Mouse (Mus musculus) megakaryocyte, adult 5-6 weeks (primary cell): ENCODE measurements at regions not wholly inside any gene's neighbourhood (a gene's known extent, or its start where the extent isn't known, plus 50 kb on each side); places are given as distances from the start of the nearest gene placed in this dataset.

Experiments used
- ATAC-seq: 2 replicates; pipeline ENCODE4 v1.8.0; 2016; ENCODE audit warnings: mild to moderate bottlenecking, inconsistent platforms; ENCODE audit not compliant: poor library complexity, severe bottlenecking

DNA sequence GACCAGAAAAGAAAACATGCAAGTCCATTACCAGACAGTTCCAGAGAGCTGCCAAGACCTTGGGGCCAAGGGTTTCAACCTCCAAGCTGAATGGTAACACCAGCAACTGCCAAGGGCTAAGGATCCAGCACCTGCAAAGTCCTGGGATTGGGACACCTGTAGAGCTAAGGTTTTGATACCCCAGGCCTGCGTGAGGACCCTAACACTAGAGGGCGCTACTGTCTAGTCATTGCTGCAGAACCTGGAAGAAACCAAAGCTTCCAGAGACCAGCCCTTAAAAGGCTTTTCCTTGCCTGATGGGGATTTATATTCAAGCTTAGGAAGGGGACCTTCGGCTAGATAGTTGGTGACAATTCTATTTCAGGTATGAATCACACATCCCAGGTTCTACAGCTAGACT, 263.6 kb downstream of the Pmp22 start:
- no peak for ATAC-seq

- ATAC-seq = no peak
Measured at GRCm38 (mm10) chr11:63394201-63394600, 265.4 kb downstream of the Pmp22 start.

GRCm38 (mm10) chr11:63396386-63396785, 267.6 kb downstream of the Pmp22 start:
- ATAC-seq = no peak

DNA sequence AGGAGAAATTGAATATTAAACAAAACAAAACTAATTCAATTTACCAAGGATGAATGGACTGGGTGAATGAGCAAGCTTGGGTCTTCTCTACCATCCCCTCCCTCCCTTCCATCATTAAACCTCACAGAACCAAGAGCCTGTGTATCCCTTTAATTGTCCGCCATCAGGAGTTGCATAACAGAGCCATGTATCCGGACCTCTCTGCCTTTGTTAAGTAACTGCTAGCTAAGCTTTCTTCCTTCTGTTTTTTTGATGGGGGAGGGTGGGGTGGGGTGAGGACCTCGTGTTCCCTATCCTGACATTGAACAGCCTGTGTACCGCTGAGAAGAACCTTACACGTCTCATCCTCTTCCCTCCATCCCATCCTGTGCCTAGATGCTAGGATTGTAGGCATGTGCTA, 274.0 kb downstream of the Pmp22 start:
- ATAC-seq = peak; percentile 47; the same call in 1 of the 2 replicates

DNA sequence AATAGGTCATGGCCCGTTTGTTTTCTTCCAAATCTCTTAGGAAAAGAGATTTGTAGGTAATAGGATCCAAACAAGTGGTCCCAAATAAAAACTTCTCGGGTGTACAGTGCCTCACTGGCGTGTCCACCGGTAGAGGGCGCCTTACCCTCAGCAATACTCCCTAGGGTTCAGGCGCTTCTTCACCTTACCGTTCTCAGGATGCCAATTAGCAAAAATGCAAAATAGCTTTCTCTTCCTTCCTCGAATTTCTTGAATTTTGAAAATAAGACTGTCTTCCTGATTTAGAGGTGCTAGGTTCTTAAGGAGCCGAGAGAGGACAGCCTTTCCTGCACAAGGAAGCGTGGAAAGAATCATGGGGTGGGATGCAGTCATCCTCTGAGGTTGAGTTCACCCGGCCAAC, 275.9 kb downstream of the Pmp22 start:
- peak; percentile 73 for ATAC-seq

DNA sequence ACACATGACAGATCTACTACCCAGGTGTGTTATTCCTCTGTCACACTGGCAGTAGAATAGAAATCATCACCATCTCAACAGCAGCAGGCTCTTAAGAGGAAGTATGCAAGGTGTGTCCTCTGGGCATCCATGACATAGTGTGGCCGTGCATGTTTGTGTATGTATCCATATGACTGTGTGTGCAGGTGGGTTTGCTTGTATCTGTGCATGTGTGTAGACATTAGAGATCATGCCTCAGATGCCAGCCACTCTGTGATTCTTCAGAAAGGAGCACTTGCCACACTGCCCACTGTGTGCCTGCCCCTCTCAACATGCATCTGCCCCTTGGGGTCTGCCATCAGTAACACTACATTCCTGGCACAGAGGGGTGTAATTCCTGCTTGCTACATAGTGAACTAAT, 280.6 kb downstream of the Pmp22 start:
- ATAC-seq = no peak

DNA sequence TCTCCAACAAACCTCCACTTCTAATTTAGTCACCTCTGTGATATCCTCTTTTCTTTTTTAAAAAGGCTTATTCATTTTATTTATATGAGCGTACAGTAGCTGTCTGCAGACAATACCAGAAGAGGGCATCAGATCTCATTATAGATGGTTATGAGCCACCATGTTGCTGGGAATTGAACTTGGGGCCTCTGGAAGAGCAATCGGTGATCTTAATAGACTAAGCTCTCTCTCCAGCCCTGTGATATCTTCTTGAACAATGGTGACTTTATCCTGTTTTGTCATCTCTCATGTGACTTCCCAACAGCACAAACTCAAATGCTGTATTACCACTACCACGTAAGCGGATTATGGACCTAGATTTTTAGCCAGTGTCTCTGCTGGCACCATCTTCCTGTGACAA, 282.1 kb downstream of the Pmp22 start:
- ATAC-seq = no peak

GRCm38 (mm10) chr11:63412364-63412991, 283.7 kb downstream of the Pmp22 start:
- ATAC-seq = no peak

- ATAC-seq = no peak
Measured at GRCm38 (mm10) chr11:63413106-63413505, 284.3 kb downstream of the Pmp22 start.

- ATAC-seq = no peak
Measured at GRCm38 (mm10) chr11:63413621-63414020, 284.8 kb downstream of the Pmp22 start.

GRCm38 (mm10) chr11:63418042-63418776, 289.4 kb downstream of the Pmp22 start:
- peak; percentile 73 for ATAC-seq

DNA sequence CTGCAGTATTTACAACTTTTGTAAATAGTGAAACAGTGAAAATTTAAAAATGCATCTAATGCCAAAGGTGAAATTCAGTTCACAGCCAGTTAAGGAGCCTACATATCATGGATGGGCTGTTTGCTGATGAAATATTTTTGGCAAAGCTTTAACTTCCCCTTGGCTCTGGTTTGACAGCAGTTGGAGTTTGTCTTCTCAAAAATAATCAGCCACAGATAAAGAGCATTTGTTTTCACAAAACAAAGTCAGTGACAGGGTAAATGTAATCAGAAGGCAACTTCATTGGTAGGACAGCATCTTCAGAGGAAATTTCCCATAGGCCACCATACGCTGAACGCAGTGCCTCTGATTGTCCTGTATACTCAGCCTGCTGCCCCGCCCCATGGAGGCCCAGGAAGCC, 291.6 kb downstream of the Pmp22 start:
- ATAC-seq = no peak

- ATAC-seq = no peak
Measured at GRCm38 (mm10) chr11:63422069-63422468, 293.3 kb downstream of the Pmp22 start.

DNA sequence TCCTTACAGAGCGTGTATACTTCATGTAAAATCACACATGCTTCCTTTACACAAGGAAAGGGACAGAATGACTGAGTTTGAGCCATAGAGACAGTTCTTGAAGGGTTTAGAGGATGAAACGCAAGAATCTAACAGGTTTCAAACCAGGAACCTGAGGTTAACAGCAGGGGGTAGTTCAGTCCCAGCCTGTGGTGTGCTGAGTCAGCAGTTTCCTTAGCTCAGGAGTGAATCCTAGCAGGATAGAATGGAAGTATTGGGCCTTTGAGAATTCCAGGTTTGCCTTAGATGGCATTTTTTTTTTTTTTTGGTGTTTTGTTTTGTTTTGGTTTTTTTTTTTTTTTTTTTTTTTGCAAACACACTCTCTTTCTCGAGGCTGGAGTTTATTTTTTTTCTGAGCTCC, 295.5 kb downstream of the Pmp22 start:
- ATAC-seq = no peak

DNA sequence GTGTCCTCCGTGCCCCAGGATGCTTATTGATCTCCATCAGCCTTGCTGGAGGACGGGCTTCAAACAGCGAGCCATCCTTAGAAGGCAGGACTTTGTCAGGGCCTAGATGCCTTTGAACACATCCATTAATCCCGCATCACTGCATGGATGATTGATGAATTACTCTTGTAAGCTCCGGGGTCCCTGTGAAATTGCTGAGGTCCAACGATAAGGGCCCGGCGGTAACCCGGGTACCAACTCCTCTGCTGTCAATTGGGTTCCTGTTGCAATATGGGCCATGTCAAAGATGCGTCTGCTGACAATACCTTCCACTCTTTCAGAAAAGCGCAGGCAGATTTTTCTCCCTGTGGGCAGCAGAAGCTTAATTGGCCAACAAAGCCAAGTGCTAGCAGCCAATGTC, 297.0 kb downstream of the Pmp22 start:
- ATAC-seq = no peak

- no peak for ATAC-seq
Measured at GRCm38 (mm10) chr11:63453786-63454185, 325.0 kb downstream of the Pmp22 start.

DNA sequence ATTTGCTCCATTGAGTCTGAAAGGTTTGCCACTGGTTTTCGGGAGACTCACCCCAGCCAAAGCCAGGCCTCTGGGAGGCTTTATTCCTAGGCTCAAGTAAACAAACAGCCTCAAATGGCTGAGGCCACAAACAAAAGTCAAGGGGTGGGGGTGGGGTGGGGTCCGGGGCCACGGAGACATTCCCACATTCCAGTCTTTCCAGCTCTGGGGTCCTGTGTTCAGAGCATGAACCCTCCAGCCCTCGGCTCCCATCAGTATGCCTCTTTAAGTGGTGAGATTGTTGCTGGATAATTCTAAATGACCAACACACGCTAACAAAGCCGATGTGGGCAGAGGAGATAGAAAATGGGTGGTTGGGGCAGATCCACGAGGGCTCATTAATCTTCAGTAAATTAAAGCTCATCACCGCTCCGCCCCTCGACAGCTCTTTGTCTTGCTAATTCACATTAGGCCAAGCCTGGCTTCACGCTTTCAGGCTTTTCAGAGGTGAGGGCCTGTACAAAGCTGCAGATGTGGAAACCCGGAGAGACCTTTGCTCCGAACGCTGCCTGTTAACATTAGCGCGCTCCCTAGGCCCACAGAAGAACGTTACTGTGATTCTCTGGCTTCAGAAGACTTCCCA, 326.2 kb downstream of the Pmp22 start:
- ATAC-seq = no peak

DNA sequence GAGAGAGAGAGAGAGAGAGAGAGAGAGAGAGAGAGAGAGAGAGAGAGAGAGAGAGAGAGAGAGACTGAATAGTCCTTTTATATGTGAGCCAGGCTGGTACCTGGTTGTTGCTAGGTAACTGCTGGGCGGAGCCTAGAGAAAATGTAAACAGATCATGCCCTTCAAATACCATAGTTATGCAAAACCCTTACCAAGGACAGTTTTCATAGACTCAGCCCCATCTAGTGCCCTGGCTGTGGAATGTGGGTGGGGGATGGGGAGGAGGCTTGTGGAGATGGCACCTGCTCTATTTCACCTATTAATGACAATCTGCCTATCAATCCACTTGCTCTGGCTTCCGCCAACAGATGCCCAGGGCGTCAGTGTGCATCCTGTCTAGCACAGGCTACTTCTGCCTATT, 327.6 kb downstream of the Pmp22 start:
- no peak for ATAC-seq

DNA sequence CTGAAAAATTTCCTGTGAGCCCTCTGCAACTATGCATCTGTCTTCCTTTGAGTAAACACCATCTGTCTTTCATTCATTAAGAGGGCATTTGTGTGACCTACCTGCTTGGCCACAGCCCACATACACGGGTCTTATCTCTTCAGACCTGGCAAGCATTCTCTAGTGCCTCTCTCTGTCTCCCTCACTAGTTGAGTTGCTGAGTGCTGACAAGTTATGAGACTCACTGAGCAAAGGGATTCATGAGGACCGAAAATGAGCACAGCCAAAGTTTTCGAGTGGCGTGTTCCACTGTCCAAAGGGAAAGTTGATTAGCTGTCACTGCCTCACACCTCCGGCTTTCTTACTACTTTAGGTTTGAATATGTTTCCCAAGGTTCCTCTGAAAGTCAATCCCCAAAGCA, 328.5 kb downstream of the Pmp22 start:
- no peak for ATAC-seq

DNA sequence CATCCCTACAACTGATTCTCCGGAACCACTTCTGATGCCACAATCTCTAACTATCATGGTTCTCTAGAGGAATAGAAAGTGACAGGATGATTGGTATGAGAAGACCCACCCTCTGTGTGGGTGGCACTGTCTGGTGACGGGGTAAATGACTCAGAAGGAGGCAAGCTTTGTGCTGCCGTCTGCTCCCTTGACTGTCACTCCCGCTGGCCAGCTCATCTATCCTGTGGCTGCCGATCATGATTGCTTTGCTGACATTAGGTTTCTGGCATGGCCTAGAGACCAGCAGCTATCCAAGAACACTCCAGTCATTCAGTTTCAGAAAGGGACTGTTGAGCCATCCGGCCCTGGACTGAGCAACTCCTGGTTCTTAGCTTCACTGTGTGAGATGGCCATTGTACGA, 331.4 kb downstream of the Pmp22 start:
- no peak for ATAC-seq

GRCm38 (mm10) chr11:63463797-63464331, 335.1 kb downstream of the Pmp22 start:
- ATAC-seq = no peak

GRCm38 (mm10) chr11:63465941-63466340, 337.2 kb downstream of the Pmp22 start:
- ATAC-seq = no peak
